Mouse (Mus musculus) granulocyte monocyte progenitor cell, adult 5-6 weeks (primary cell): Measurements from ENCODE around the gene Tmem102. TPM values are rescaled to one million over a fixed set of nuclear protein-coding genes. Genes with fewer than 3 reads are reported as not detected.

Source experiments
- ATAC-seq: replicated peaks from 2 replicates; pipeline ENCODE4 v1.8.0; 2016; ENCODE audit warnings: mild to moderate bottlenecking, moderate TSS enrichment, inconsistent platforms; ENCODE audit not compliant: poor library complexity, severe bottlenecking
- total RNA-seq, 2 experiments: library from RNA; stranded (forward) in 1 of 2; stranded (reverse) in 1 of 2; fragments of 200-712, 200-1000 nt in 1 of 2; fragments of >200 nt in 1 of 2; fragmentation: Nextera tagmentation in 1 of 2; gene quantifications; 2 replicates each; pipeline ENCODE4 v1.2.3; 2014 to 2017

Gene Tmem102
- total RNA-seq, 2 experiments from 2014 or later: not detected

DNA sequence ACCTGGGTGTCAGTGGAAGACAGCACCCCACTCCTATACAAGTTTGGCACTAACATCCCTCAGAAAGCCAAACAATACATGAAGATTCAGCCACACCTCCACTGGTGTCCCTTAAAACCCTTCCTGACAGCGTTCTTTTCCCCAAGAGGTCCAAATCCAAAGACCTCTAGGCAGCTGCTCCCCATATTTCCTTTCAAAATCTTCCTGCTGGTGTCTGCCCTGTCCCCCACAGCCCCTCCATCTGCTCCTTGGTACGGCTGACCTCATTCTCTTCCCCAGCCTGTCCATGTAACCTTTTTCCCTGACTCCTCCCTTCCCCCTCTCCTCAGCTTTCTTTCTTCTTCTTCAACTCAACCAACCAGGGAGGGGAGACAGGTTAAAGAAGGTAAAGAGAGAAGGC, 18.0 kb upstream of the Tmem102 start:
- no peak for ATAC-seq

DNA sequence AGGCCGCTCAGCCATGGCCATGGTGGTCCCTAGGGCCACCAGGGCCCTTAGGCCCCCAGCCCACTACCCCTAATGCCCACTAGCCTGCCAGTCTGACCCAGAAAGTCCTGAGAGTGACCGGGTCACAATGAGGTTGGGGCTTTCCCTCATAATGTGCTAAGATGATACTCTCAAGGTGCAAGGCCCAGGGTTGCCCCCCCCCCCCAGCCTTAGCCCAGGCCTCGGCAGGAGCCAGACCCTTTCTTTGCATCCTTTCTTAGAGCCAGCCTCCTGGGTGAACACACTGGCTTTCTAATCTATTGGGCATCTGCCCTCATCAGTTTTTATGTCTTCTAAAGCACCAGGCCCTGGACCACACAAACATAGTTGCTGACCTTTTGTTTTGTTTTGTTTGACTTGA, 16.7 kb upstream of the Tmem102 start, which contains the start of gene Spem1:
TSS of gene Spem1 (minus strand) at position 101 of the 400 bp plus-strand sequence.
- no peak for ATAC-seq

DNA sequence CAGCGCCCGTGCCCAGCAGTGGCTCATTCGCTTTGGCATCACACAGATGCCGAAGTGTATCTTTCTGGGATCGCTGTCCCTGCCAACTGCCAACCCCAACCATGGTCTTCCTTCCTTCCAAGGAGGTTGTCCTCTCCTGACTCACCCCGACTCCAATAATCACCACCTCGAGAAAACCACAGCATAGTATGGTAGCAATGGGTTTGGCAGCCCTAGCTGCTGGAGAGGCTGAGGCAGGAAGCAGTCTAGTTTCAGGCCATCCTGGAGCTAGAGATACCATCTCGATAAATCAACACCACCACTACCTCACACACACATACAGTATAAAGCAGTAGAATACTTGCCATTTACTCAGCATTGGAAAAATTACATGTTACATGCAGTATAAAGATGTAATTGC, 13.4 kb upstream of the Tmem102 start:
- ATAC-seq: no peak

DNA sequence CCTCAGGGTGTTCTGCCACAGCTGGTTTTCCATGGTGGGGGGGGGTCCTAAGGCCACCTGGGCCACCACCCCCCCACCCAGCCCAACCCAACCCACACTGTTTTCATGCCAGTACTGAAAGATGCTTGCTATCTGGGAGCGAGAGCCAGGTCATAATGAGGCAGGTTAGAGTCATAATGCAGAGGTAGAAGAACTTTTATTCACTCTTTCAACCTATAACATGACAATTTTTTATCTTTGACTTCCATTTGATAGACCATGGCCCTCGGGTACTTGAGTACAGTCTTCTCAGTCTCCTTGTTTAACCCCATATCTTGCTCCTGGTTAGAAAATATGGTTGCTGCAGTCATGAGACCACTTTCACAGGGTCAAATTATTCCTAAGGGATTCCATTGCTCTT, 12.9 kb upstream of the Tmem102 start, which contains the start of gene Spem2:
TSS of gene Spem2 (minus strand) at position 101 of the 400 bp plus-strand sequence.
- ATAC-seq: no peak

DNA sequence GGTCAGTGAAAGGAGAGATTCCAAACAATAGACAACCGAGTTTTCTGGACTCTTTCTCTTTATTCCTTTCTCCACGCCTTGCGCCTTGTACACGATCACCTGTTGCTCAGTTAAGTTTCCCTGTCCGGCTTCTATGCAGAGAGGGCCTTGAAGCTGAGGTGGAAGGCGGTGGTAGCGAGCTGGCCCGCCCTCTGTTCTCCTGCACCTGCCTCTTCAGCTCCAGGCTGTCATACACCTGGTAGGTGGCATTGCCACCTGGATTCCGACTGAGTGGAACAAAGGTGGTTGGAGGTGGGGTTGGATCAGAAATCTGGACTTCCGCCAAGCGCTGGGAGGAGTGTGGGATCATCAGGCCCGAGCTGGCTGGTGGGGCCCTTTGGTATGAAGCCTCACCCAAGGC, 11.1 kb upstream of the Tmem102 start:
- no peak for ATAC-seq

DNA sequence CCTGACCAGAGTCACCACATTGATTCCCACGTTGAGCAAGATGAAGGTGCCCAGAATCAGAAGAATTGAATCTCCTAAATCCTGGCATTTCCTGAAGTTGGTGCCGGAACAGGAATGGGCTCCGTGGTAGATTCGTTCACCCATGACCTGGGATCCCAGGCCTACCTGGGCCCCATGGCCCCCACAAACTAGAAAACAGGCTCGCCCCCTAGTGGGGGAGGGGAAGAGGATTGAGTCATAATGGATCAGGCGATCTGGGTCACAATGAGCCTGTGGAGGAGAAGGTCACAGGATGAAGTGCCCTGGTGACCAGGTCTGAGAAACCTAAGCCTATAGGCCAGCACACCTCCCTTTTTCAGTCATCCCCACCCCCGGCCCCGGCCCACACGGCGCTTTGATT, 9.7 kb upstream of the Tmem102 start, which contains the start of gene Gm39566:
TSS of gene Gm39566 (minus strand) at position 144 of the 400 bp plus-strand sequence.
- no peak for ATAC-seq

DNA sequence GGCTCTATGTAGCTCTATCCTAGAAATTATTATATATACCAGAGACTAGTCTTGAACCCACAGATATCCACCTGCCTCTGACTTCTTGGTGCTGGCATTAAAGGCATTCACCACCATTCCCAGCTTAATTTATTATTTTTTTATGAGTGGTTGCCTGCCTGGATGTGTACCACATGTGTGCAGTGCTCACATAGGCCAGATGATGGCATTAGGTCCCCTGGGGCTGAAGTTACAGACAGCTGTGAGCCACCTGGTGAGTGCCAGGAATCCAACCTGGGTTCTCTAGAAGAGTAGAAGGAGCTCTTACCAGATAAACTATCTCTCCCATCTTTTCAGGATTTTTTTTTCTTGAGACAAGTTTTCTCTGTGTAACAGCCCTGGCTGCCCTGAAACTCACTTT, 4.9 kb upstream of the Tmem102 start:
- ATAC-seq: no peak

DNA sequence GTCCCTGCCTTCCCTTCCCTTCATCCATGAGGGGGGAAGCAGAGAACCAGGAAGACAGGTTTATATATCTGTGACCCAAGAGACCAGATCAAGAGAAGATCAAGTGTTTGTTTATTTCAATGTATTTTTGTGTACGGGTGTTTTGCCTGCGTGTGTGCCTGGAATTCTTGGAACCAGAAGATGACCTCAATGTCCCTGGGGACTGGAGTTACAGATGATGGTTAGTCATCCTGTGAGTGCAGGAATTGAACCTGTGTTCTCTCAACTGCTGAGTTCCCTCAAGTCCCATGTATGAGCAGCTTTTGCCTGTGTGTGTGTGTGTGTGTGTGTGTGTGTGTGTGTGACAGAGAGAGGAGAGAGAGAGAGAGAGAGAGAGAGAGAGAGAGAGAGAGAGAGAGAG, 2.2 kb upstream of the Tmem102 start:
- no peak for ATAC-seq

DNA sequence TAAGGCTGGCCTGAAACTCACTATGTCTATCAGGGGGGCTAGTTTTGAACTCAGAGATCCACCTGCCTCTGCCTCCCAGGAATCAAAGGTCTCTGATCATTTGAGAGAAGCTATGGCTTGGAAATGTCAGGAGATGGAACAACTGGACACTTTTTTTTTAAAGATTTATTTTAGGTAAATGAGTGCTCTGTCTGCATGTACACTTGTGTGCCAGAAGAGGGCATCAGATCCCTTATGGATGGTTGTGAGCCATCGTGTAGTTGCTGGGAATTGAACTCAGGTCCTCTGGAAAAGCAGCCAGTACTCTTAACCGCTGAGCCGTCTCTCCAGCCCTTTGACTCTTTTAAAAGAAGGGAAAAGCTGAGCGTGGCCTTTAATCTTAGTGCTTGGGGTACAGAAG, 954 bp upstream of the Tmem102 start:
- no peak for ATAC-seq

DNA sequence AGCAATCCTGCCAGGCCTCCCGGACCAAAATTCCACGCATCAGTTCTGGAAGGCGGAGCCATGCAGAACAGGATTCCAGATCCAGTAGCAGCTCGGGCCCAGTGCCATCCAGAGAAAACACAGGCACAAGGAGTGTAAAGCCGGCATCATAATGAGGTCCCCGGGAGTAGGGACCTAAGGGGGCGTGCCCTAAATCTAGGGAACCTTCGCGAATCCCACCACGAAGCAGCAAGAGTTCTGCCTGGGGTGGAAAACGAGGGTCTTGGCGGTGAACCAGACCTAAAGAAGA, 828 bp downstream of the Tmem102 start:
- no peak for ATAC-seq

DNA sequence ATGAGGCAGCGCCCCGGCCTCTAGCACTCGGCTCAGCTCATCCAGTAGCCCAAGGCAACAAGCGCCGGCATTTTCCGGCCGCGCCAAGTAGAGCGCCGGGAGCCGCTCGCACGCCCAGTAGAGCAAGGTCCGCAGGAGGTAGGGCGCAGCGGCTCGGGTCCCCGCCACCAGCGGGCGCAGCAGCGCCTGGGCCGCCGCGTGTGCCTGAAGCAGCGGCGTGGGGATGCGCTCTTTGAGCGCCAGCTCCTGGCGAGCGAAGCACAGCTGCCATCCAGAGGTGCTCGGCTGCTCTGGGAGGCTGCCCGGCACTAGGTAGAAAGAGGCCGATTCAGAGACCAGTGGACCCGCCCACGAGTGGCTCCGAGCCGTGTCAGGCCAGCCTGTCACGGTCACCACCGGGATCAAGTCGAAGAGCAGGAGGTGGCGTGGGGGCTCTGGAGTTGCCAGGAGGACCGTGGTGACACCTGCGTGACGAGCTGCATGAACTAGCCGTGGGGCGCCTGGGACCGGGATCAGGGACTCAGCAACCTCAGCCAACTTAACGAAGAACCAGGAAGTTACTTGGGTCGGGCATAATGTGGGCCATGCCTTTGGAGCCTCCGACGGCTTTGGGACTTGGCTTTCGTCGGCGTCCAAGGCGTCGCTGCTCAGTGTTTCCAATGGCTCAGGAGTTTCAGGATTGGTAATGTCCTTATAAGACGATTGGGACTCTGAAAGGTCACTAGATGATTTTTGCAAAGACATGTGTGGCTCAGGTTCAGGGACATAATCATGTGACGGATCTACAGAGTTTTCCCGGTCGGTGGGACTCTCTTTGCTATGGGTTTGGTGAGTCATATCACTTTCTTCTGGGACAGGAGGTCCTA, 1.4 kb downstream of the Tmem102 start:
- peak; percentile 54 for ATAC-seq

DNA sequence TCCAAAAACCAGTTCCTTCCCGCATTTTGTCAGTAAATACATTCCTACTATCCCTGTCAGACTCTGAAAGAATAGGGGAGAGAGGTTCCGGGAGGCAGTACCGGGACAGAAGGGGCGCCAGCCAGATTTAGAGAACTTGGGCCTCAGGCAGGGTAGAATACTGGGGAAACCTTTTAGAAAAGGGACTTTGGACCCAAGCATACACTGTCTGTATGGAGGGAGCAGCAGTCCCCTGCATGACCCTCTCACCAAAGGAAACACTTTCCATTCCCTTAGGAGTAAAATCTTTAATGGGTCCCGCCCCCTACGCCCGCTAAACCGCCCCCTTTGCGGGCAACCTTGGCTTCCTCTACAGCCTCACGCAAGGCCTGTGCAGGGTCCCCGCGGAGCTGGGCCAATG, 2.1 kb downstream of the Tmem102 start:
- peak; percentile 17 for ATAC-seq

DNA sequence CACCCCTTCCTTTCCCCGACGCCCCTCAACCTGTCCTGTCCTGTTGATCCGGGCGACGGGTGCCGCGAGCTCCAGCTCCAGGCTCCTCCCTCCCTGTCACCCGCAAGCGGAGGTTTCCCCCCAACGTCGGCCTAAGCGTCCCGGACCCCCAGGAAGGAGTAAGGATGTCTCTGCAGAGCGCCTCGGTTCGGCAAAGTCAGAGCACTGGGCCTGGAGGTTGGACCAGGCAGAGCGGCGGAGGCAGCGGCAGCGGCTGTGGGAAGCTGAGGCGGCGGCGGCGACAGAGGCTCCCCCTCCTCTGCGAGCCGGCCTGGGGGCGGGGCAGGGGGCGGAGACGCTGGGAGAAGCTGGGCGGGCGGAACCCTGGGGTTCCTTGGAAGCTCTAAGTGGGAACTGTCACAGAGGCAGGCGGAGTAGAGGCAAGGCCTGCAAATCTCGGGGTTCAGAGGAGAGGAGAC, 2.7 kb downstream of the Tmem102 start:
- peak; percentile 62 for ATAC-seq

DNA sequence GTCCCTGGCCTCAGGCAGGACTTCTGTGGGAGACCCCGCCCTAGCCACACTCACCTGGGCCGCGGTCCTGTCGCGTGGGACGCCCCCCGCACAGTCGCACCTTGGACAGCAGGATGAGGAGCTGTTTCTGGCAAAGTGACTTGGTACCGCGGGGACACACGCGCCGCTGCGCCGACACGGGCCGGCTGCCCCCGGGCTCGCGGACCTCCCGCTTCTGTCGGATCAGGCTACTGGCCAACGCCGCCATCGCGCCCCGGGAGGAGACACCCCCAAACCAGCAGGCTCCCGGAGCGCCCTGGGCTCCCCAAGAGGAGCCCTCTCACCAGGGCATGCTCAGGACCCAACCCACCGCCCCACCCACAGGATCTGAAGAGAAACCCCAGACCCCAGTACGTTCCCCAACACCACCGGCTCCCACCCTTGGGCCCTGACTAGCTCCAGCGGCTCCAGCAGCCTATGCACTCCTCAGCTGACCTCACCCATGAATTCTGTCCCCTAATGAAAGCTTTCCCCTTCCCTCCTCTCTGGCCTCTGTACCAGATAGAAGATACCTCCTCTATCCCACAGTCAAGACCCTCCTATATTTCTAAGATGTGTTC, 3.9 kb downstream of the Tmem102 start, which contains the start of gene Fgf11:
TSS of gene Fgf11 (minus strand) at position 479 of the 599 bp plus-strand sequence.
- no peak for ATAC-seq

DNA sequence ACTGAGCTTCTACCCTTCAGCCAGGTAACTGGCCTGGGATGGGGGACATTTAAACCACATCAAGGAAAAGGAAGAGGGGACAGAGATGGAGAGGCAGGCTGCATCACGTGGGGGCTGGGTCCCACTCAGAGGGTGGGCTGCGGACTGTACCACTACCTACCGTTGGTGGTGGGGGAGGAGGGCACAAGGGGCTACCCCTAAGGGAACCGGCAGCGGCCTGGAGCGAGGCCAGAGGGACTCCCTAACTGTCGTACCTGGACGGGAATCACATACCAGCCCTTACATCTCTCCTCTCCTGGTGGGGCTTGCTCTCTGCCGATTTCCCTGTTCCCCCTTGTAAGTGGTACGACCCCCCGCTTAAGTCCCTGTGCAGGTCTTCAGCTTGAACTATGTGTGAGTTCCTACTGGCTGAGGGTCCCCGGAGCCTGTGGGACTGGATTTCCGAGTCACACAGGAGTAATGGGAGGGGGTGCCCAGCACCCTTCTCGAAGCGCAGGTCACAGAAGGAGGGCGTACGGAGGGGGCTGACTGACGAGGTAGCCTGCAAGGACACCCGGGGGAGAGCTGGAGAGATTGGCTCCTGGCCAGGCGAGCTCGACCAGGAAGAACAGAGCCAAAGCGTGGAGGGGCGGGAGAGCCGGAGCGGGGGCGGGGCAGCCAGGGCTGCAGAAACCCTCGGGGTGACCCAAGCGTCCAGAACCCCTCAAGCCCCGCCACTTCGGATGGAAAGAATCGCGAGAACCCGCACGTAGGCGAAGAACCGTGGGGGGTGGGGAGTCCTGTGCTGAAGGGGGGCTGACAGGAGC, 4.8 kb downstream of the Tmem102 start:
- no peak for ATAC-seq

DNA sequence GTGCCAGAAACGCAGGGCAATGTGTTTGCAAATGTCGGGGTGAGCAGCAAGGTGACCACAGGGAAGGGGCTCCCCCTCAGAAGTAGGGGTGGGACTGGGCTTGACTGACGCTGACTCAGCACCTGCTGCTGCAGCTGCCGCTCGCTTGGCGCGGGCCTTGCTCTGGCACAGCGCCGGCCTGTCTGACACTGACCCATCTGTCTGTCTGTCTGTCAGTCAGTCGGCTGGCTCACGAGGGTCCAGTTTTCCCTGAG, 5.4 kb downstream of the Tmem102 start:
- ATAC-seq: no peak

DNA sequence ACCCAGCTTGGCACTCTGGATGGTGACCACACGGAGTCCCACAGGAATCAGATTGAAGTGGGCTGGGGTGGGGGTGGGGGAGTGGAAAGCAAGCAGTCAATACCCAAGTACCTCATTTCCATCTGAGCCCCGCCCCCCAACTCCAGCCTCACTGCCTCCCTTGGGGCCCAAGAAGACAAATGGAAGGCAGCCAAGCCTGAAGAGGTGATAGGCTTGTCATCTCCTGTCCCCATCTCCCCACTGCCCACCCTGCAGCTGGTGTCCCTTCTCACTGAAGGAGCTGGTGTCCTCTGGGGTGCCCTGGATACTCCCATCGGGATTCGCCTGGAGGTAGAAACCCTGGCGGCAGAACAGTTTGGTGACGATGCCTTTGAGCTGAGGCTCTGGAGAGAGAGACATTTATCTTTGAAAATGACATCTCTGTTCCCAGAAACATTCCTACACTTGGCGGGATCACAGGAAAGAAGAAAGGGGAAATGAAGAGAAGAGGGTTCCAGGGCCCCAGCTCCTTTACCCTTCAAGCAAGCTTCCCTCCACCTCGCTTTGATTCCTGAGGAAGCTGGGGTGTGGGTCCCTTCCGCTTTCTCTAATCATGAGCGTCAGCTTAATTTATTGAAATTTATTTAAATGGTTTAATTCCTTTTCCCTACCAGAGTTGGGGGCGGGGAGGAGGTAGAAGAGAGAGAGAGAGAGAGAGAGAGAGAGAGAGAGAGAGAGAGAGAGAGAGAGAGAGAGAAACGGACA, 5.9 kb downstream of the Tmem102 start:
- no peak for ATAC-seq

DNA sequence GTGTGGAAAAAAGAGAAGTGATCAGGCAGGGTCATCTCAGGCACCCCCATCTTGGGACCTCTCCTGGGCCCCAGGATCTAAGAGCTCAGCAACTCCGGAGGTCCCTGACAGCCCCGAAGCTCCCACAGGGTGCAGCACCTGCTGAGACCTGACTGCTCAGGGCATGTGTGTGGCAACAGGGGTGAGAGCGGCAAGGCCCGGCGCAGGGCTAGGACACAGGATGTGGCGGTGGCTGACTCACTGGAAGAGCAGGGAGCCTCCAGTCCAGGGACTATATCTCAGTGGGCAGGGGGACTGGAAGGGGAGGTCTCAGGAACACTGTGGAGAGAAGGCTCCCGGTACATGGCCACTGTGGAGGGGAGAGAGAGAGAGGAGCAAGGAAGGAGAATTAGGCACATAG, 7.5 kb downstream of the Tmem102 start:
- no peak for ATAC-seq

DNA sequence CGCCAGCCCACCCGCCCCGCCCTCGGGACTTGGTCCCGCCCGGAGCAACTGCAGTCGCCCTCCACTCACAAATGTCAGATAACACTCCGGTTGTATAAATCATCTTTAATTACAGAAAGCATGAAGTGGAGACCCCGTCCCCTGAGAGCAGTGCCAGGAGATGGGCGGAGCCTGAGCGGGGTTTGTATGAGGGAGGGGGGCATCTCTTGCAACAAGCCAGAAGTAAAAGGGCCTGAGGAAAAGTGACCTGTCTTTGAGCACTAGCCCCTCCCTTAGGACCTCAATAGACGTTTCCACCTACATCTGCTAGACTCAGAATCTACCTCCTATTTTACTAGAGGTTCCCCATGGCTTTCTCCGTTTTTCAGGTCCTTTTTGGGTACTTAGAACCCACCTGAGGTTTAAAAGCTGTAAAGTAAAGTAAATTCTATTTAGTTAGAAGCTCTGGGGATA, 9.4 kb downstream of the Tmem102 start:
- ATAC-seq: no peak

DNA sequence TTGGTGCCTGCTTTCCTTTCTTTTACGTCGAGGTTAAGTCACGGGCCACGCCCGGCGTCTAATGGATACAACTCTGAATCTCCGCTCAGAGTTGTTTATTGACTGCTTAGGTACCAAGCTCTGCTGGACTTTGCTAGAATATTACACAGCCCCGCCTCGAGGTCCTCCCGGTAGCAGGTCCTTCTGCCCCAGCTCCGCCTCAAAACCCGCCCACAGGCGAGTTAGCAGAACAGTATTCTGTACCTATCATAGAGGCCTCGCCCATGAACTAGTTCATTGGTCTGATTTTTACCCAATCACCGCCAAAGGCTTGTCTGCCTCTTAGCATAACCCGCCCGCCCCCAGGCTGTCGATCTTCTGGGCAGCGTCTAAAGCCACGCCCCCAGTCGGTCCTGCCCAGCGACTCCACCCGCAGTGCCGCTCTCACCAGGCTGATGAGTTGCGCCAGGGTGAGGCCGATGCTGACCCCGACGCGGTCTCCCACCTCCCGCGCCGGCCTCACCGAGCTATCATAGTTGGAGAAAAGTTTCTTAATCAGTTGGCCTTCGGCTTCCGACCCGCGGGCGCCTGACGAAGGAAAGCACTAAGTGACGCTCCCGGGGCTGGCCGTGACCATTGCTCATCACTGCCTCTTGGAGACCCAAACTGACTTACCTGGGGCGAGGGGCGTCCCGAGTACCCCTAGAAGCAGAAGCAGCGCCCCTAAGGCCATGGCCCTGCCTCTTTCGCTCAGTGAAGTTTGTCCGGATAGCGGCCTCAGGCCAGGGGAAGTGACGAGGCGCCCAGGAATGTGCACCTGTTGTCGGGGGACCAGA, 10.0 kb downstream of the Tmem102 start, which contains the start of gene Chrnb1:
TSS of gene Chrnb1 (minus strand) at position 776 of the 815 bp plus-strand sequence.
- peak; percentile 92 for ATAC-seq
